Mouse (Mus musculus): ENCODE data around the gene Fgf23. TPM values are rescaled to one million over a fixed set of nuclear protein-coding genes. Genes with fewer than 3 reads are reported as not detected.

Fgf23 gene
- polyA plus RNA-seq (2012) = not detected in 2 replicates

GRCm38 (mm10) chr6:127072817-127073216 lies at the start of gene Fgf23:
Gene Fgf23, plus strand, starts transcription at chr6:127072902.
- TF ChIP-seq GATA1 (IDR thresholded peaks at IDR 0.05; ENCODE audit: low read length) = no peak
- no peak for TF ChIP-seq TAL1 (IDR thresholded peaks at IDR 0.05; ENCODE audit: low read length)
- H3K9me3 ChIP-seq (ENCODE audit: control insufficient read depth, low read length) = no peaks in the 10 kb centered on the region
- H3K36me3 ChIP-seq (ENCODE audit: control insufficient read depth) = no peaks in the 10 kb centered on the region
- no peaks in the 10 kb centered on the region for H3K4me1 ChIP-seq (ENCODE audit: control insufficient read depth)
- no peak within 1 kb of the TSS for H3K4me3 ChIP-seq (replicated peaks)
- no peaks in the 10 kb centered on the region for H3K27me3 ChIP-seq (ENCODE audit: control insufficient read depth)

- Histone ChIP-seq H3K4me1 (ENCODE audit: control insufficient read depth) (no peaks in the 10 kb centered on the region), H3K4me3 (replicated peaks) (no peak overlapping the region), H3K36me3 (ENCODE audit: control insufficient read depth) (no peaks in the 10 kb centered on the region), H3K27me3 (ENCODE audit: control insufficient read depth) (peaks cover 5% of the 10 kb centered on the region; the same call in 1 of the 2 replicates), H3K9me3 (ENCODE audit: control insufficient read depth, low read length) (no peaks in the 10 kb centered on the region)
- TF ChIP-seq GATA1 (IDR thresholded peaks at IDR 0.05; ENCODE audit: low read length) (no peak), TAL1 (IDR thresholded peaks at IDR 0.05; ENCODE audit: low read length) (no peak)
These were observed 47.9 kb upstream of the Fgf23 start for GRCm38 (mm10) chr6:127024836-127025235.

- H3K4me1 ChIP-seq (ENCODE audit: control insufficient read depth) = no peaks in the 10 kb centered on the region
- H3K9me3 ChIP-seq (ENCODE audit: control insufficient read depth, low read length) = no peaks in the 10 kb centered on the region
- no peak overlapping the region for H3K4me3 ChIP-seq (replicated peaks)
- H3K27me3 ChIP-seq (ENCODE audit: control insufficient read depth) = no peaks in the 10 kb centered on the region
- TF ChIP-seq TAL1 (IDR thresholded peaks at IDR 0.05; ENCODE audit: low read length) (no peak), GATA1 (IDR thresholded peaks at IDR 0.05; ENCODE audit: low read length) (no peak)
- H3K36me3 ChIP-seq (ENCODE audit: control insufficient read depth) = no peaks in the 10 kb centered on the region
These were observed 37.9 kb upstream of the Fgf23 start for GRCm38 (mm10) chr6:127034760-127035159.

DNA sequence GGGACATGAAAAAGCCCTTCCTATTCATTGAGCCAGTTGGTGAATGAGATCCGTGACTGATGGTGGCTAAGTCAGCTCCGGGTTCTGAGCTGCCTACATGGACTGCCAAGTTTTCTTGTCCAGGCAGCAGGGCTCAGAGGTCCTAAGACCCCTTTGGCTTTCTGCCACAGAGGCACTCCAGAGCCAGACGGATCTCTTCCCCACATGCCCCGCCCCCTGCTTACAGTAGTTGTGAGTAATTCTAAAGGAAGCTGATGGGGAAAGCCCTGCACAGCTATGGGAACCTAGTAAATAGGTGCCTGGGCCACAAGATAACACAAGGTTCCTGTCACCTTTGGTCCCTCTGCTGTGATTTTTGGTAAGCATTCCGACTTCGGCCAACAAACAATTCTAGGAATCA lies 27.8 kb upstream of the Fgf23 start:
- Histone ChIP-seq H3K4me1 (ENCODE audit: control insufficient read depth) (no peaks in the 10 kb centered on the region), H3K9me3 (ENCODE audit: control insufficient read depth, low read length) (no peaks in the 10 kb centered on the region), H3K36me3 (ENCODE audit: control insufficient read depth) (no peaks in the 10 kb centered on the region), H3K27me3 (ENCODE audit: control insufficient read depth) (no peaks in the 10 kb centered on the region), H3K4me3 (replicated peaks) (no peak overlapping the region)
- TF ChIP-seq GATA1 (IDR thresholded peaks at IDR 0.05; ENCODE audit: low read length) (no peak), TAL1 (IDR thresholded peaks at IDR 0.05; ENCODE audit: low read length) (no peak)

GRCm38 (mm10) chr6:127050847-127051246 lies 21.9 kb upstream of the Fgf23 start:
- Histone ChIP-seq H3K9me3 (ENCODE audit: control insufficient read depth, low read length) (no peaks in the 10 kb centered on the region), H3K36me3 (ENCODE audit: control insufficient read depth) (no peaks in the 10 kb centered on the region), H3K27me3 (ENCODE audit: control insufficient read depth) (no peaks in the 10 kb centered on the region), H3K4me3 (replicated peaks) (no peak overlapping the region), H3K4me1 (ENCODE audit: control insufficient read depth) (no peaks in the 10 kb centered on the region)
- no peak for TF ChIP-seq TAL1 (IDR thresholded peaks at IDR 0.05; ENCODE audit: low read length)
- no peak for TF ChIP-seq GATA1 (IDR thresholded peaks at IDR 0.05; ENCODE audit: low read length)

GRCm38 (mm10) chr6:127056990-127057588 lies 15.6 kb upstream of the Fgf23 start:
- no peak overlapping the region for H3K4me3 ChIP-seq (replicated peaks)
- no peaks in the 10 kb centered on the region for H3K27me3 ChIP-seq (ENCODE audit: control insufficient read depth)
- TF ChIP-seq GATA1 (IDR thresholded peaks at IDR 0.05; ENCODE audit: low read length) (no peak), TAL1 (IDR thresholded peaks at IDR 0.05; ENCODE audit: low read length) (no peak)
- H3K36me3 ChIP-seq (ENCODE audit: control insufficient read depth) = no peaks in the 10 kb centered on the region
- no peaks in the 10 kb centered on the region for H3K4me1 ChIP-seq (ENCODE audit: control insufficient read depth)
- H3K9me3 ChIP-seq (ENCODE audit: control insufficient read depth, low read length) = no peaks in the 10 kb centered on the region

DNA sequence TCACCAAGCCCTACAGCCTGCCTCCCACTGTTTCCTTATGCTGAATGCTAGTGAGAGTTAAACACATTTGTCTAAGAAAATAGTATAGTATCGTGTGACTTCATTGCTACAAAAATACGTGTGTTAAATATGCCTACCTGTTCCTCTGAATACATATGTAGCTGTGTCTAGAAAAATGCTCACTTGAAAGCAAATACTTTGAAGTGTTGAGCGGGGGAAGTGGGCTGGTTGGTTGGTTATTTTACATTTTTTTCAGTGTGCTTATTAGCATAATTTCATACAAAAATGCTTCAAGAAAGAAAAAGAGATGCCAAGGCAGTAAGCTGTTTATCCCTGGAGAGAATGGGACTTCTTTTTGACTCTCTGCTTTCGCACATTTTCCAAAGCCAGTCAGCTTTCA lies 12.7 kb upstream of the Fgf23 start:
- no peaks in the 10 kb centered on the region for H3K4me1 ChIP-seq (ENCODE audit: control insufficient read depth)
- H3K9me3 ChIP-seq (ENCODE audit: control insufficient read depth, low read length) = no peaks in the 10 kb centered on the region
- no peak overlapping the region for H3K4me3 ChIP-seq (replicated peaks)
- peaks cover 4% of the 10 kb centered on the region for H3K27me3 ChIP-seq (ENCODE audit: control insufficient read depth)
- H3K36me3 ChIP-seq (ENCODE audit: control insufficient read depth) = no peaks in the 10 kb centered on the region
- TF ChIP-seq TAL1 (IDR thresholded peaks at IDR 0.05; ENCODE audit: low read length) = no peak
- no peak for TF ChIP-seq GATA1 (IDR thresholded peaks at IDR 0.05; ENCODE audit: low read length)

DNA sequence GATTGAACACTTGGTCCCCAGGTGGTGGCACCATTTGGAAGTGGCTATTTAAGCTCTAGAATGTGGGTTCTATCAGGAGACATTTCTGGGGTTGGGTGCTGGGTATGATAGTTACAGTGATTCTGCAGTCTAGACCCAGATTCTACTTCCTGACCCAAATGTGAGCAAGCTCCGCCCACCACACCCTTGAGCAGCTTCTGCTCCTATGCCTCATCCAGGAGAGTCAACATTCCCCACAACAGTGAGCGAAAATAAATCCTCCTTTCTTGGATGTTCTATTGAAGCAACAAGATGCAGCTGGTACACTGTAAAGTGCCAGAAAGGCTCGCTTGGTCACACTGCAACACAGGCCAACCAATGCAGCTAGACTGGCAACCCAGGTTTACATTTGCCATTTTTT lies 8.8 kb upstream of the Fgf23 start:
- no peaks in the 10 kb centered on the region for H3K36me3 ChIP-seq (ENCODE audit: control insufficient read depth)
- H3K9me3 ChIP-seq (ENCODE audit: control insufficient read depth, low read length) = no peaks in the 10 kb centered on the region
- H3K27me3 ChIP-seq (ENCODE audit: control insufficient read depth) = peaks cover 5% of the 10 kb centered on the region
- no peak for TF ChIP-seq TAL1 (IDR thresholded peaks at IDR 0.05; ENCODE audit: low read length)
- TF ChIP-seq GATA1 (IDR thresholded peaks at IDR 0.05; ENCODE audit: low read length) = no peak
- H3K4me1 ChIP-seq (ENCODE audit: control insufficient read depth) = no peaks in the 10 kb centered on the region
- H3K4me3 ChIP-seq (replicated peaks) = no peak overlapping the region

- H3K4me3 ChIP-seq (replicated peaks) = no peak overlapping the region
- no peaks in the 10 kb centered on the region for H3K36me3 ChIP-seq (ENCODE audit: control insufficient read depth)
- TF ChIP-seq TAL1 (IDR thresholded peaks at IDR 0.05; ENCODE audit: low read length) (no peak), GATA1 (IDR thresholded peaks at IDR 0.05; ENCODE audit: low read length) (no peak)
- H3K9me3 ChIP-seq (ENCODE audit: control insufficient read depth, low read length) = no peaks in the 10 kb centered on the region
- peaks cover 5% of the 10 kb centered on the region for H3K27me3 ChIP-seq (ENCODE audit: control insufficient read depth)
- H3K4me1 ChIP-seq (ENCODE audit: control insufficient read depth) = no peaks in the 10 kb centered on the region
These were observed 7.9 kb upstream of the Fgf23 start for GRCm38 (mm10) chr6:127064815-127065214.

Measured in erythroblast, embryonic 14.5 days (primary cell).